Mouse (Mus musculus) adrenal gland, adult 2 months (tissue): ENCODE data around the gene Dnajb4. TPM values are rescaled to one million over a fixed set of nuclear protein-coding genes. Genes with fewer than 3 reads are reported as not detected.
"Not testable (repeated sequence)": the region's sequence is repeated elsewhere in the genome, so short reads cannot be mapped to it uniquely, and the experiment has no call there.

Source experiments
- DNase-seq: peaks from one replicate; pipeline ENCODE4 v3.0.0; 2021
- polyA plus RNA-seq: library from polyadenylated mRNA; depleted of rRNA; stranded (reverse); fragments of >200 nt; gene quantifications from 2 replicates; pipeline ENCODE4 v1.2.3, GENCODE M21; 2012
- total RNA-seq, 2 experiments: library from RNA; stranded (reverse); gene quantifications; 2 replicates each; pipeline ENCODE4 v1.2.3; 2021

Dnajb4 gene
- total and polyA plus RNA-seq, 3 experiments, result 4.1 to 63.9 (median 44.1) TPM

GRCm38 (mm10) chr3:152208096-152208885 is 1.8 kb downstream of the Dnajb4 start:
- no peak for DNase-seq

- DNase-seq, result no peak
Measured at GRCm38 (mm10) chr3:152207156-152207555, 2.9 kb downstream of the Dnajb4 start.

GRCm38 (mm10) chr3:152204577-152204976 is 5.5 kb downstream of the Dnajb4 start:
- DNase-seq, result no peak

DNA sequence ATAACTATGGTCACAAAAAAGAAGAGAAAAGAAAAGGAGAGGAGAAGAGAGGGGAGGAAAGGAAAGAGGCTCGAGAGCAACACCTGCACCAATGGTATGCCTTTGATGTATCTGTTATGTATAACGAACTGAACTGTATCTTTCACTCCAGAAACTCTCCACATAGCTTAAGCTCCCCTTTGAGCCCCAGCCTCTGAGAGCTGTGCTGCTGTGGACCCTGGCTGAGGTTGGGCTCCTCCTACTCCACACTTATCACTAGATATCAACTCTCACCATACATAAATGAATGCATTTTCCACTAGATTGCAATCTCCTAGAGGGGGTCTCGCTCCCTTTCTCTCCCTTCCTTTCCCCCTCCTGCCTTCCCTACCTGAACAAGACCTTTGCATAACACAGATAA is 6.1 kb downstream of the Dnajb4 start:
- DNase-seq, result no peak

DNA sequence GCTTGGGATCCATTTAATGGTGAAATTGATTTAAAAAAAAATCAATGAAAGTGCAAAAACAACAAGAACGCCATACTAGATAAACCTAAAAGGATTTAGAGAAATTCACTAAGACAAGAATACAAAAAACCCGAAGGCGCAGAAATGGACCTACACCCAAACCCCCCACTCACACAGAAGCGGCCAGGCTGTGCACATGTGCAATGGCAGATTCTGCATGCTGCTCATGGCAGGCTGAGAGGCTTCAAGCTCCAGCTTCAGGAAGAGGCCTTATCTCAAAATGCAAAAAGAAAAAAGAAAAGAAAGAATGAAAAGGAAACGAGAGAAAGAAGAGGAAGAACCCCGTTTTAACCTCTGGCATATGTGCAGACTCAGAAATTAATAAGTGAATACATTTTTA is 6.7 kb downstream of the Dnajb4 start:
- DNase-seq, result no peak

- no peak for DNase-seq
Measured at GRCm38 (mm10) chr3:152202942-152203341, 7.2 kb downstream of the Dnajb4 start.

DNA sequence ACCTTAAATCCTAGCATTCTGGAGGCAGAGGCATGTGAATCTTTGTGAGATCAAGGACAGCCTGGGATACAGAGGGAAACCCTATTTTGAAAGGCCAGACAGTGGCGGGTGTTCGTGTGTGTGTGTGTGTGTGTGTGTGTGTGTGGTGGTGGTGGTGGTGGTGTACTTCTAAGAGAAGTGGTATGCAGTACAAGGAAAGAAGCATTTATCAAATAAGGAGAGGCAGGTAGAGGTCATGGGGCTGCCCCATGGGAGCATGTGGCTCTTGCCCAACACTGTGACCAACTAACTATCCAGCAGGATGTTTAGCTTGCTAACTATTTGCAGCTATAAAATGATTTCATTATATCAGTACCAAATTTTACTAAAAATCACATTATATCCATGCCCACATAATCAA is 8.5 kb downstream of the Dnajb4 start:
- peak; percentile 20 for DNase-seq

- no peak for DNase-seq
Measured at GRCm38 (mm10) chr3:152201181-152201580, 8.9 kb downstream of the Dnajb4 start.

DNA sequence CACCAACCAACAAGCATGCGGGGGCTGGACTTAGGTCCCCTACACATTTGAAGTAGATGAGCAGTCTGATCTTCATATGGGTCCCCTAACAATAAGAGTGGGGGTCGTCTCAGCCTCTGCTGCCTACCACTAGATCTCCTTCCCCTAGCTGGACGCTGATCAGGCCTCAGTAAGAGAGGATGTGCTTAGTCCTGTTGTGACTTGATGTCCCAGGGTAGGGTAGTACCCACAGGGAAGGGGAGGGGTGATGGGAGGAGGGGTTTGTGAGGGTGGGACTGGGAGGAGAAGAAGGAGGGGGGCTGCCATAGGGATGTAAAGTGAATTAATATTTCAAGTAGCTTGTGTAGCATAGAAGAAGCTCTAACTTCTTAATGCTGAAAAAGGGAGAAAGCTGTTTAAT is 11.0 kb downstream of the Dnajb4 start:
- no peak for DNase-seq

GRCm38 (mm10) chr3:152197246-152197645 is 12.9 kb downstream of the Dnajb4 start:
- not testable (repeated sequence) for DNase-seq

DNA sequence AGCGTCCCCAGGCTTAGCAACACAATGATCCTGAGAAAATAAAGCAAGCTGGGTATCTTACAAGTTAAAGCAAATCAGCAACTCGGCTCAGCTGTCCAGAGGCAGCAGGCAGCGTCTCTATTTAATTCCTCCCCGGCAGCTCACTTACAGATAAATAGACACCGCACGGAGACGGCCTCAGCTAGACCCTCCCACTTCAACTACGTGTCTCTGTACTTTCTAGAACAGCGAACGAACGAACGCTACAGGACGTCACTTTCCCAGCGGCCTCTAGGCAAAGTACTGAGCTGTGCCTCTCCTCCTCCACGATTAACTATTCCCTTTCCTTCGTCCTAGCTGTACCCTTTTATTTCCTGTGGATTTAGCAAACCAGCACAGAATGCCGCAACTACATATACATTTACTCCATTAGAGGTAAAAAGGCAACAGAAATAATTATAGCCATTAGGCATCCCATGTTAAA is 16.4 kb downstream of the Dnajb4 start:
- DNase-seq, result peak; percentile 94

DNA sequence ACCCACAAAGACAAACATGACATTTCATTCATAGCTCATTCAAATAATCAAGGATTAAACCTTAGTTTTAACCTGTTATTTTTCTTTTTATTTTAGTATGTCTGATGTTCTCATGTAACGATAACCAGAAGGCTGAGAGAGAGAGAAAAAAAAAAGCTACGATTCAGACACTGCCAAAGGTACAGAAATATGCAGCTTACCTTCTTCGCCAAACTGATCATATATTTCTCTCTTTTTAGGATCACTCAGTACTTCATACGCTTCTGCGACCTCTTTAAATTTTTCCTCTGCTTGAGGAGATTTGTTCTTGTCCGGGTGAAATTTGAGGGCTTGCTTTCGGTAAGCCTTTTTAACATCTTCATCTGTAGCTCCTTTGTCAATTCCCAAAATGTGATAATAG is 16.9 kb downstream of the Dnajb4 start:
- DNase-seq, result no peak

- peak; percentile 18 for DNase-seq
Measured at GRCm38 (mm10) chr3:152192238-152192931, 17.7 kb downstream of the Dnajb4 start.

DNA sequence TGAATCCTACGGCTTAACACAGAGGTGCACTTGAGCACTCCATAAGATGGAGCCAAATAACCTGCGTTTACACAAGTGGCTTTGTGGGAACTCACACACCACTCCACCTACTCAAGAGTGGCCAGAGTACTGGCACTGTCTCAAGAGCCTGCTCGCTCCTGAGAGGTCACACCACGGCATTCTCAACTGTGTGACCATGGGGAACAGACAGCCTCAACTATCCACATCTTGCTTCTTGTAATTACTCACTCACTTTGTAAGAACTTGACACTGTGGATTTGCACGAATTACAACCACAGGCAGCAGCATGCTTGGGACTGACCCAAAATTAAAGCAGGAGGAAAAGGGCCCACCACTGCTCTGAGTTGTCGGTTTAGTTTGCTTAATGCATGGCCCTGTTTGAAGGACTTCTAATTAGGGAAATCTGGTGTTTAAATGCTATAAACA is 18.3 kb downstream of the Dnajb4 start:
- DNase-seq, result peak; percentile 61

DNA sequence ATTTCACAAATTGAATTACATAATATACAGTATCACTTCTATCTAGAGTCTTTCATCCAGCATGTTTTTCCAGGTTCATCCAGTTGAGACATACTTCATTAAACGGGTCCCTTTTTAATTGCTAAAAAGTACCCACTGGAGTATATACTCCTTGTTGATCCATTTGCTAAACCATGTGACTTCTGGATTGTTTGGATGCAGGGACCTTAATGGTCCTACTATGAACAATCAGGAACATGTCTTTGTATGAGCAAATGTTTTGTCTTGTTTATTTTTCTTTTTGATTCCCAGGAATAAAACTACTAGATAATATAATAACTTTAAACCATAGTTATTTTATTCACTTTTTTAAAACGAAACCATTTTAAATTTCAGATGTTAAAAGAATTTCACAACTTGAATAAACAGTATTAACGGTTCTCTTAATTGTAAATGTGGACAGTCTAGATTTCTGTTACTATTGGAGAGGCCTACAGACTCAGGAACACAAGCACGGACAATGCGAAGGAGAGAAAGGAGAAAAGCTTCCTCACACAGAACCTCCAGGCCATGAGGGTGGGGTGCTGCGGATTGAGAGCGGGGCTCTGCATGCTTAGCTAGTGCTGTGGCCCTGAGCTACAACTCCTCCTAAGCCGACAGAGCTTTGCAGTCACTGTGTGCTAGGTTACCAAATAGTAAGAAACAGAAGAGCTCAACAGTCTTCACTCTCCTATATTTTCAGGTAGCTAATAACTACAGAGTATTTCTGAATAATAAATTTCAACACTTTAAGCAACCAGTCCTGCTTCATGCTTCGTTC is 19.2 kb downstream of the Dnajb4 start:
- peak; percentile 35 for DNase-seq

GRCm38 (mm10) chr3:152189306-152189705 is 20.8 kb downstream of the Dnajb4 start:
- peak; percentile 28 for DNase-seq

DNA sequence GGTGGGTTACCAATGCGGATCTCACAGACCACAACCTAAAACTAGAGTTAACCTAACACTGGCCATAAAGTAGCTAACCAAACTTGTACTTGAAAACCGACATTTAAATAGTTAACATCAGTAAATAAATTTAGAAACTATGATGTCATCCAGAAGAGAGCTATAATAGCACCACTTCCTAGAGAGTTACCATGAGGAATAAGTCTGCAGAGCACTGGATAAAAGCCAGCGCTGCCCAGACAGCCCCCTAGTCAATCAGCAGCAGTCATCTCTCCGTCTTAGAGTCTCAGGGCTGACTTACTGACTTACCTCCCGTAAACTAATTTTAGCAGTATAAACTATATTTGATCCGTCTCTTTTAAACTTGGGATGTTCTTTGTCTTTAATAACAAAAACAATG is 24.0 kb downstream of the Dnajb4 start:
- no peak for DNase-seq

- no peak for DNase-seq
Measured at GRCm38 (mm10) chr3:152183522-152183921, 26.6 kb downstream of the Dnajb4 start.

DNA sequence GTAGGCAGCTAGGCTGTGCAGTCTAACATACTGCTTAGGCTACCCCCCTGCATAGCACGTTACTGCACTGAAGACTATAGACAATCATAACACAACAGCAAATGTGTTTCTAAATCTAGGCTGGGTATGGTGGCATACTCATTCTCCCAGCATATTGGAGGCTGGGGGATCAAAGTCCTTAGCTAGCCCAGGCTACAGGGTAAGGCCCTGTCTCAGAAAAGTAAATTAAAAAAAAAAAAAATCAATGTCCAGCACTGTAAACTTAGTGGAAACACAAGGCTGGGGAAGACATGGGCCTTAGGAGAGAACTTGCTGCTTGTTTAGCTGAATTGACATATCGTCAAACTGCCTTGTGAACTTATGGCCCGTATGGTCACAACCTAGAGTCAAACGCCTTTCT is 29.5 kb downstream of the Dnajb4 start:
- DNase-seq, result no peak

DNA sequence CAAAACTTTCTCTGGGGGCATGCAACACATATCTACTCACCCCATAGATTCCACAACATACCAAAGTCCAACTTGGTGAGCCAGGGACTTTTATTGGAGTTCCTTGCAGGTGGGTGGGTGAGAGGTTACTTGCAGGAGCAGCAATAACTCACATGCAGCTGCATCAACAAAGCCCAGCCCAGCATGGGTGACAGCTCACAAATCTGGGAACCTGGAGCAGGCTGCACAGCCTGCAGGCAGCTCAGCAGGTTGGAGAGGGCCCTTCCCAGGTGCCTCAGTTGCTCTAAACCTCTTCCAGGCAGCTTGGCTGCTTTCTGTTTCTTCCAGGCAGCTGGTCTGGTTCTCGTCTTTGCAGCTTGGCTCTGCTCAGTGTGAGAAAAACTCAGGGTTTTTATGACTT is 30.8 kb downstream of the Dnajb4 start:
- no peak for DNase-seq

DNA sequence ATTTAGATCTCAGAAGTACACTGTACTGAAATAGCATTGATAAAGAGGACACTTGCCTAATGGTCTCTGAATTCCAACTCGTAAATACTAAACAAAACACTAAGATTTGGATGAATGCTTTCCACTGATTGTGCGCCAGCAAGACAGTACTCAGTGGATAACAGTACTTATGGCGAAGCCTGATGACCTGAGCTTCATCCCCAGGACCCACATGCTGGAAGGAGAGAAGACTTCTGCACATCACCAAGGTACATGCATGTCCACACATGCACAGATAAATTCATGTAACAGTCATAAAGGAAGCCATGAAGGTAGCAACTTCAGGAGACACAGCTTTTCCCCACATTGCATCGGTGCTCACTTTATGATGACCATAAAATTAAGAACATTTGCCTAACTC is 31.3 kb downstream of the Dnajb4 start:
- no peak for DNase-seq

GRCm38 (mm10) chr3:152172322-152172935 is 37.7 kb downstream of the Dnajb4 start:
- no peak for DNase-seq
